15 mouse cellular contexts compared by ENCODE assay signal in the genomic region with DNA sequence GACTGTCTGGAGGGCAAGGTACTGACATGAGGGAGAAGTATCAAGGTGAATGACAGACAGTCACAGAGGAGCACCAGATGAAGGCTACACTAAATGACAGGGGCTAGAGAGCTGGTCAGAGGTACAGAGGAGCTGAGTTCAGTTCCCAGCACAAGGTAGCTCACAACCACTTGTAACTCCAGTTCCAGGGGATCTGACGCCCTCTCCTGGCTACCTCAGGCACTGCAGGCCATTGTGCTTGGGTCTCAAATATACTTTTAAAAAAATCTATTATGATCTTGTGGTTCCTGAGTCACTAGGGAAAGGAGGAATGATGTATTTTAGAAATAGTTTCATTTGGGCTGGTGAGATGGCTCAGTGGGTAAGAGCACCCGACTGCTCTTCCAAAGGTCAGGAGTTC.
A peak's percentile ranks its signal among the peaks of the same experiment; 100 is the strongest.
DNase-seq lines count a peak whose midpoint lies in the region; ATAC-seq and TF ChIP-seq lines count a peak whose summit lies in the region.
"Had no signal": no experiment of that assay in that cellular context is flagged by ENCODE, and none has a peak within 500 bp of the region (broad histone marks: within the 10 kb centered on the region; RNA-seq: fewer than 3 reads in every experiment).

No protein-coding gene starts in this region.

- H3K36me3 ChIP-seq in heart, adult 2 months (ENCODE audit: control insufficient read depth, insufficient read depth, low read length), result peaks cover 9% of the 10 kb centered on the region
- H3K36me3 ChIP-seq in liver, postnatal 0 days (replicated peaks; ENCODE audit: insufficient read depth, low read length), result peaks cover 7% of the 10 kb centered on the region; the same call in 1 of the 2 replicates
- H3K36me3 ChIP-seq in MEL (ENCODE audit: control insufficient read depth in 1 of 2, insufficient read depth in 2 of 2, low read length in 2 of 2), result no peaks in the 10 kb centered on the region
- H3K36me3 ChIP-seq: forebrain, embryonic 10.5 days had no signal

- no peak for TF ChIP-seq EP300 in heart, adult 2 months (IDR thresholded peaks at IDR 0.05; ENCODE audit: insufficient read depth, low read depth, low read length)
- TF ChIP-seq EP300 in liver, postnatal 0 days (IDR thresholded peaks at IDR 0.05; ENCODE audit: low read depth), result no peak
- TF ChIP-seq EP300 in MEL (IDR thresholded peaks at IDR 0.05; ENCODE audit: low read depth in 1 of 2, low read length in 2 of 2), result no peak

- H3K4me1 ChIP-seq in heart, adult 2 months (ENCODE audit: control insufficient read depth, insufficient read depth, low read length), result peaks cover 2% of the 10 kb centered on the region; the same call in 1 of the 2 replicates
- H3K4me1 ChIP-seq in liver, postnatal 0 days (ENCODE audit: insufficient read depth), result no peaks in the 10 kb centered on the region
- H3K4me1 ChIP-seq in MEL (ENCODE audit: control insufficient read depth in 1 of 2, insufficient read depth in 2 of 2, low read length in 2 of 2), result no peaks in the 10 kb centered on the region
- H3K4me1 ChIP-seq: forebrain, embryonic 10.5 days; hindbrain, embryonic 15.5 days; kidney, embryonic 15.5 days; stomach, embryonic 15.5 days had no signal

- no peak overlapping the region for H3K4me3 ChIP-seq in heart, adult 2 months
- H3K4me3 ChIP-seq in liver, postnatal 0 days (ENCODE audit: low read depth, low read length), result no peak overlapping the region
- H3K4me3 ChIP-seq in MEL (ENCODE audit: control insufficient read depth in 1 of 2, insufficient read depth in 1 of 2, low read depth in 2 of 2, low read length in 2 of 2), result no peak overlapping the region
- H3K4me3 ChIP-seq: forebrain, embryonic 10.5 days; hindbrain, embryonic 15.5 days; kidney, embryonic 15.5 days; stomach, embryonic 15.5 days had no signal

- H3K79me2 ChIP-seq in heart, adult 2 months (replicated peaks; ENCODE audit: control insufficient read depth, insufficient read depth, low read length), result no peaks in the 10 kb centered on the region
- H3K79me2 ChIP-seq in MEL (ENCODE audit: control insufficient read depth, insufficient read depth, low read length, poor library complexity), result no peaks in the 10 kb centered on the region

- peak; percentile 55 for TF ChIP-seq CTCF in heart, adult 2 months (IDR thresholded peaks at IDR 0.05)
- peak; percentile 22; the same call in 1 of the 2 replicates for TF ChIP-seq CTCF in liver, postnatal 0 days (IDR thresholded peaks at IDR 0.05; ENCODE audit: low read depth)
- peak; percentile 16 to 32 (median 27); a peak in 5 of 6 replicates for TF ChIP-seq CTCF in MEL (IDR thresholded peaks at IDR 0.05 in 2 of 3, conservative IDR thresholded peaks at IDR 0.05 in 1 of 3; ENCODE audit: control insufficient read depth in 1 of 3, insufficient read depth in 1 of 3, low read depth in 2 of 3, low read length in 3 of 3, poor library complexity in 1 of 3, severe bottlenecking in 1 of 3)

- intact Hi-C loops in heart, adult 2 months (cut with DNase I), result no loop called here
- intact Hi-C loops in left cerebral cortex, postnatal 4 days (cut with DNase I), result no loop called here

- DNase-seq in heart, adult 2 months, result no peak
- DNase-seq in heart, postnatal 4 days, result no peak
- DNase-seq in liver, postnatal 0 days, result no peak
- DNase-seq in liver (no peak), MEL (ENCODE audit: low read depth, low spot score) (no peak)
- peak; percentile 9 for DNase-seq in induced T-regulatory cell, adult 2 months (ENCODE audit: low read depth)
- no peak for DNase-seq in left cerebral cortex, postnatal 4 days
- DNase-seq: cerebellum, adult 18-20 months; lung, postnatal 14 days; retina, postnatal 1 day; thymus, postnatal 4 days had no signal

- 90% methylated on average over 2 of the region's 2 CpGs for WGBS in heart, adult 2 months
- 82% methylated on average over 2 of the region's 2 CpGs for WGBS in liver, postnatal 0 days (ENCODE audit: insufficient replicate concordance)

- H3K27me3 ChIP-seq in heart, adult 2 months (ENCODE audit: control insufficient read depth, insufficient read depth, low read length), result no peaks in the 10 kb centered on the region
- no peaks in the 10 kb centered on the region for H3K27me3 ChIP-seq in liver, postnatal 0 days (ENCODE audit: insufficient read depth, low read length)
- no peaks in the 10 kb centered on the region for H3K27me3 ChIP-seq in MEL (ENCODE audit: control insufficient read depth in 1 of 2, insufficient read depth in 2 of 2, low read length in 2 of 2)
- H3K27me3 ChIP-seq: hindbrain, embryonic 15.5 days; kidney, embryonic 15.5 days; stomach, embryonic 15.5 days had no signal

- no peak overlapping the region for H3K4me2 ChIP-seq in liver, postnatal 0 days (ENCODE audit: low read depth, low read length)
- H3K4me2 ChIP-seq: hindbrain, embryonic 15.5 days; kidney, embryonic 15.5 days; stomach, embryonic 15.5 days had no signal

- TF ChIP-seq POLR2A in heart, adult 2 months (IDR thresholded peaks at IDR 0.05; ENCODE audit: insufficient read depth, low read depth, low read length), result no peak
- TF ChIP-seq POLR2A in MEL (IDR thresholded peaks at IDR 0.05; ENCODE audit: control insufficient read depth in 1 of 2, insufficient read depth in 1 of 2, low read depth in 1 of 2, low read length in 2 of 2, poor library complexity in 1 of 2), result no peak

- H3K9me3 ChIP-seq in liver, postnatal 0 days (ENCODE audit: low read length), result peaks cover 3% of the 10 kb centered on the region; the same call in 1 of the 2 replicates
- no peaks in the 10 kb centered on the region for H3K9me3 ChIP-seq in MEL (replicated peaks; ENCODE audit: insufficient read depth, low read length)
- H3K9me3 ChIP-seq: forebrain, embryonic 10.5 days; hindbrain, embryonic 15.5 days; stomach, embryonic 15.5 days had no signal

- no peak for TF ChIP-seq RAD21 in MEL (IDR thresholded peaks at IDR 0.05; ENCODE audit: low read depth, low read length)

- no peak for ATAC-seq in liver, postnatal 0 days

- H3K9ac ChIP-seq in heart, adult 2 months (ENCODE audit: low read depth, low read length), result no peak overlapping the region
- no peak overlapping the region for H3K9ac ChIP-seq in liver, postnatal 0 days (replicated peaks)
- no peak overlapping the region for H3K9ac ChIP-seq in MEL (ENCODE audit: control insufficient read depth, low read depth, low read length, poor library complexity, severe bottlenecking)
- H3K9ac ChIP-seq: hindbrain, embryonic 15.5 days; kidney, embryonic 15.5 days; stomach, embryonic 15.5 days had no signal

- no peak overlapping the region for H3K27ac ChIP-seq in heart, adult 2 months
- H3K27ac ChIP-seq in liver, postnatal 0 days (ENCODE audit: low read depth), result no peak overlapping the region
- H3K27ac ChIP-seq in MEL (ENCODE audit: control insufficient read depth, low read depth, low read length), result no peak overlapping the region
- H3K27ac ChIP-seq: forebrain, embryonic 10.5 days; hindbrain, embryonic 15.5 days; kidney, embryonic 15.5 days; stomach, embryonic 15.5 days had no signal

TF ChIP-seq in MEL, 35 proteins besides CTCF, POLR2A, EP300 and RAD21:
- no peak for TF ChIP-seq ZNF384 (IDR thresholded peaks at IDR 0.05; ENCODE audit: low read depth, low read length)
- TF ChIP-seq ELF1 (IDR thresholded peaks at IDR 0.05; ENCODE audit: low read depth, low read length), result no peak
- TF ChIP-seq ETS1 (IDR thresholded peaks at IDR 0.05; ENCODE audit: low read depth, low read length), result no peak
- TF ChIP-seq GATA1 (IDR thresholded peaks at IDR 0.05; ENCODE audit: low read depth, low read length), result no peak
- TF ChIP-seq HCFC1 (IDR thresholded peaks at IDR 0.05; ENCODE audit: low read depth, low read length), result no peak
- no peak for TF ChIP-seq POLR2AphosphoS2 (IDR thresholded peaks at IDR 0.05; ENCODE audit: low read length)
- 0 out of 2 replicates have a peak, but pooled peaks have one; percentile 7 for TF ChIP-seq SMC3 (IDR thresholded peaks at IDR 0.05; ENCODE audit: low read depth, low read length)
